Mouse (Mus musculus): Measurements from ENCODE around the gene Pate3. TPM values are rescaled to one million over a fixed set of nuclear protein-coding genes. Genes with fewer than 3 reads are reported as not detected.
A peak's percentile ranks its signal among the peaks of the same experiment; 100 is the strongest.
"Not testable (repeated sequence)": the region's sequence is repeated elsewhere in the genome, so short reads cannot be mapped to it uniquely, and the experiment has no call there.

Pate3 gene
- not detected for polyA plus RNA-seq (2012; fragmentation: generic; extraction: Trizol)
- long read RNA-seq, experiment 1: 0 reads
- long read RNA-seq, experiment 2: 0 reads

DNA sequence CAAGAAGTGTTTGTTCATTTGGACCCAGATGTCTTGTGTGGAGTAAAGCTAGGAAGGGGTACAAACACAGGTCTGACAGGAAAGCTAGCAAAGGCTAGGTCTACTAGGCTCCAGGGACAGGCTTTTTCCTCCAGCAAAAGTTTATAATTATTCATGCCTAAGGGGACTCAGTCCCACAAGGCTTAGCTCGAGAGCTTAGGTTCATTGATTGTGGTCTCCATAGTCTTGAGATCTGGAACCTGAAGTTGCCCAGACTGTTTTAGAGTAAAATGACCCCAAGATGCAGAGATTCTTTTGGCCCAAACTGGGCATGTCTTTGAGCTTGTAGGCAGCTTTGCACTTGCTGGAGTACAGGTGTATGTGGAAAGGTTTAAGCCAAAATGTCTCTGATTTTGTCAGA lies at the start of gene Pate3:
TSS of gene Pate3 (minus strand) at position 101 of the 400 bp plus-strand sequence.
- Histone ChIP-seq H3K79me3 (ENCODE audit: low read depth) (no peaks in the 10 kb centered on the region), H3K36me3 (ENCODE audit: control insufficient read depth, insufficient read depth) (no peaks in the 10 kb centered on the region), H3K79me2 (ENCODE audit: control insufficient read depth, insufficient read depth) (no peaks in the 10 kb centered on the region), H3K27me3 (ENCODE audit: control insufficient read depth, insufficient read depth, insufficient read length) (no peaks in the 10 kb centered on the region), H3ac (ENCODE audit: control insufficient read depth, insufficient read length, low read depth) (no peak within 1 kb of the TSS), H3K4me3 (ENCODE audit: insufficient read depth, poor library complexity, severe bottlenecking) (no peak within 1 kb of the TSS)
- TF ChIP-seq USF1 (IDR thresholded peaks at IDR 0.05; ENCODE audit: low read depth) (no peak), MYOG (IDR thresholded peaks at IDR 0.05; ENCODE audit: control insufficient read depth, extremely low read depth, insufficient read length) (no peak), CTCF (IDR thresholded peaks at IDR 0.05; ENCODE audit: control insufficient read depth, insufficient read depth, insufficient read length) (no peak), MYOD1 (IDR thresholded peaks at IDR 0.05; ENCODE audit: control insufficient read depth, insufficient read length, low read depth) (no peak), MAX (IDR thresholded peaks at IDR 0.05) (no peak), FOSL1 (IDR thresholded peaks at IDR 0.05; ENCODE audit: insufficient read depth, low read length, poor library complexity, severe bottlenecking) (no peak), CEBPB (IDR thresholded peaks at IDR 0.05; ENCODE audit: low read depth) (no peak)

GRCm38 (mm10) chr9:35691924-35692323 lies 43.9 kb upstream of the Pate3 start:
- H3K27me3 ChIP-seq (ENCODE audit: control insufficient read depth, insufficient read depth, insufficient read length): no peaks in the 10 kb centered on the region
- H3K4me3 ChIP-seq (ENCODE audit: insufficient read depth, poor library complexity, severe bottlenecking): no peak overlapping the region
- TF ChIP-seq CTCF (IDR thresholded peaks at IDR 0.05; ENCODE audit: control insufficient read depth, insufficient read depth, insufficient read length) (no peak), MYOD1 (IDR thresholded peaks at IDR 0.05; ENCODE audit: control insufficient read depth, insufficient read length, low read depth) (no peak), CEBPB (IDR thresholded peaks at IDR 0.05; ENCODE audit: low read depth) (no peak), FOSL1 (IDR thresholded peaks at IDR 0.05; ENCODE audit: insufficient read depth, low read length, poor library complexity, severe bottlenecking) (no peak), MAX (IDR thresholded peaks at IDR 0.05) (no peak), MYOG (IDR thresholded peaks at IDR 0.05; ENCODE audit: control insufficient read depth, extremely low read depth, insufficient read length) (no peak), USF1 (IDR thresholded peaks at IDR 0.05; ENCODE audit: low read depth) (no peak)
- H3K79me2 ChIP-seq (ENCODE audit: control insufficient read depth, insufficient read depth): no peaks in the 10 kb centered on the region
- no peaks in the 10 kb centered on the region for H3K79me3 ChIP-seq (ENCODE audit: low read depth)
- no peak overlapping the region for H3ac ChIP-seq (ENCODE audit: control insufficient read depth, insufficient read length, low read depth)
- no peaks in the 10 kb centered on the region for H3K36me3 ChIP-seq (ENCODE audit: control insufficient read depth, insufficient read depth)

GRCm38 (mm10) chr9:35687013-35687412 lies 39.0 kb upstream of the Pate3 start, which contains the start of gene Pate1:
Pate1 (minus strand) TSS chr9:35687390.
- Histone ChIP-seq H3K79me3 (ENCODE audit: low read depth) (no peaks in the 10 kb centered on the region), H3K79me2 (ENCODE audit: control insufficient read depth, insufficient read depth) (no peaks in the 10 kb centered on the region), H3K27me3 (ENCODE audit: control insufficient read depth, insufficient read depth, insufficient read length) (no peaks in the 10 kb centered on the region), H3K36me3 (ENCODE audit: control insufficient read depth, insufficient read depth) (no peaks in the 10 kb centered on the region), H3K4me3 (ENCODE audit: insufficient read depth, poor library complexity, severe bottlenecking) (no peak within 1 kb of the TSS), H3ac (ENCODE audit: control insufficient read depth, insufficient read length, low read depth) (no peak within 1 kb of the TSS)
- no peak for TF ChIP-seq MYOG (IDR thresholded peaks at IDR 0.05; ENCODE audit: control insufficient read depth, extremely low read depth, insufficient read length)
- peak; percentile 93 for TF ChIP-seq CEBPB (IDR thresholded peaks at IDR 0.05; ENCODE audit: low read depth)
- TF ChIP-seq MYOD1 (IDR thresholded peaks at IDR 0.05; ENCODE audit: control insufficient read depth, insufficient read length, low read depth): peak; percentile 32
- TF ChIP-seq MAX (IDR thresholded peaks at IDR 0.05): peak; percentile 34
- no peak for TF ChIP-seq CTCF (IDR thresholded peaks at IDR 0.05; ENCODE audit: control insufficient read depth, insufficient read depth, insufficient read length)
- peak; percentile 75 for TF ChIP-seq FOSL1 (IDR thresholded peaks at IDR 0.05; ENCODE audit: insufficient read depth, low read length, poor library complexity, severe bottlenecking)

- Histone ChIP-seq H3ac (ENCODE audit: control insufficient read depth, insufficient read length, low read depth) (no peak overlapping the region), H3K27me3 (ENCODE audit: control insufficient read depth, insufficient read depth, insufficient read length) (no peaks in the 10 kb centered on the region), H3K36me3 (ENCODE audit: control insufficient read depth, insufficient read depth) (no peaks in the 10 kb centered on the region), H3K79me3 (ENCODE audit: low read depth) (no peaks in the 10 kb centered on the region), H3K4me3 (ENCODE audit: insufficient read depth, poor library complexity, severe bottlenecking) (no peak overlapping the region), H3K79me2 (ENCODE audit: control insufficient read depth, insufficient read depth) (no peaks in the 10 kb centered on the region)
- TF ChIP-seq MYOD1 (IDR thresholded peaks at IDR 0.05; ENCODE audit: control insufficient read depth, insufficient read length, low read depth) (no peak), CTCF (IDR thresholded peaks at IDR 0.05; ENCODE audit: control insufficient read depth, insufficient read depth, insufficient read length) (no peak), CEBPB (IDR thresholded peaks at IDR 0.05; ENCODE audit: low read depth) (peak; percentile 55)
Measured at GRCm38 (mm10) chr9:35673557-35673956, 25.6 kb upstream of the Pate3 start.

DNA sequence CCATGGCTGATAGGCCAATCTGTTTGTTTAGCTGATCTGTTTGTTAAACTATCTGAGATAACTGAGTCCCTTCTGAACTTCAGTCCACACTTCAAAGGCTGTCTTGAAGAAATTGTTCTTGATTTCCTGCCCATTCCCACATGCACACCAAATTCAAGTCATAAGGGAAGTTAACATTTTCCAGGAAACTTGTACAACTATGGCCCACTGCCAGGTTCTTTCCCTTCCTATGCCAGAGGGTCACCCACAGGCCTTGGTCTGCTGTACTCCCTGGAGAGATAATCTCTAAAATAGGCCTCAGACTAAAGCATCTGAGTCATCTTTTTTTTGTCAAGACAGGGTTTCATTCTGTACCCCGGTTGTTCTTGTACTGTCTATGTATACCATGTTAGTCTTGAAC lies 15.0 kb downstream of the Pate3 start:
- H3ac ChIP-seq (ENCODE audit: control insufficient read depth, insufficient read length, low read depth): no peak overlapping the region
- no peak overlapping the region for H3K4me3 ChIP-seq (ENCODE audit: insufficient read depth, poor library complexity, severe bottlenecking)
- H3K36me3 ChIP-seq (ENCODE audit: control insufficient read depth, insufficient read depth): no peaks in the 10 kb centered on the region
- no peaks in the 10 kb centered on the region for H3K79me3 ChIP-seq (ENCODE audit: low read depth)
- no peak for TF ChIP-seq MYOG (IDR thresholded peaks at IDR 0.05; ENCODE audit: control insufficient read depth, extremely low read depth, insufficient read length)
- TF ChIP-seq MYOD1 (IDR thresholded peaks at IDR 0.05; ENCODE audit: control insufficient read depth, insufficient read length, low read depth): no peak
- TF ChIP-seq MAX (IDR thresholded peaks at IDR 0.05): no peak
- TF ChIP-seq CEBPB (IDR thresholded peaks at IDR 0.05; ENCODE audit: low read depth): no peak
- TF ChIP-seq USF1 (IDR thresholded peaks at IDR 0.05; ENCODE audit: low read depth): no peak
- no peaks in the 10 kb centered on the region for H3K79me2 ChIP-seq (ENCODE audit: control insufficient read depth, insufficient read depth)
- H3K27me3 ChIP-seq (ENCODE audit: control insufficient read depth, insufficient read depth, insufficient read length): no peaks in the 10 kb centered on the region

DNA sequence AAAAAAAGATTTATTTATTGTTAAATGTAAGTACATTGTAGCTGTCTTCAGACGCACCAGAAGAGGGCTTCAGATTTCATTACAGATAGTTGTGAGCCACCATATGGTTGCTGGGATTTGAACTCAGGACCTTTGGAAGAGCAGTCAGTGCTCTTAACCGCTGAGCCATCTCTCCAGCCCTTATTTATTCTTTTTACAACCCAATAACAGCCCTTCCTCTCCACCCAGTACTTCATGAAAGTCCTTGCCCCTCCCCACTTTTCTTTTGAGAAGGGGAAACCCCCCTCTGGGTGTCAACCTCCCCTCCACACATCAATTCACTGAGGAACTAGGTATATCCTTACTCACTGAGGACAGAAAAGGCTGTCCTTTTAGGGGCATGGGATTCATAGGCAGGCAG lies 31.2 kb downstream of the Pate3 start:
- not testable (repeated sequence) for H3K36me3 ChIP-seq (ENCODE audit: control insufficient read depth, insufficient read depth); H3K27me3 ChIP-seq (ENCODE audit: control insufficient read depth, insufficient read depth, insufficient read length); H3K4me3 ChIP-seq (ENCODE audit: insufficient read depth, poor library complexity, severe bottlenecking); H3ac ChIP-seq (ENCODE audit: control insufficient read depth, insufficient read length, low read depth); H3K79me2 ChIP-seq (ENCODE audit: control insufficient read depth, insufficient read depth); H3K79me3 ChIP-seq (ENCODE audit: low read depth)

Data from C2C12 (cell line).